Mouse (Mus musculus): Measurements from ENCODE around the gene Mbnl1.
"Not testable (repeated sequence)": the region's sequence is repeated elsewhere in the genome, so short reads cannot be mapped to it uniquely, and the experiment has no call there.

The Mbnl1 gene

DNA sequence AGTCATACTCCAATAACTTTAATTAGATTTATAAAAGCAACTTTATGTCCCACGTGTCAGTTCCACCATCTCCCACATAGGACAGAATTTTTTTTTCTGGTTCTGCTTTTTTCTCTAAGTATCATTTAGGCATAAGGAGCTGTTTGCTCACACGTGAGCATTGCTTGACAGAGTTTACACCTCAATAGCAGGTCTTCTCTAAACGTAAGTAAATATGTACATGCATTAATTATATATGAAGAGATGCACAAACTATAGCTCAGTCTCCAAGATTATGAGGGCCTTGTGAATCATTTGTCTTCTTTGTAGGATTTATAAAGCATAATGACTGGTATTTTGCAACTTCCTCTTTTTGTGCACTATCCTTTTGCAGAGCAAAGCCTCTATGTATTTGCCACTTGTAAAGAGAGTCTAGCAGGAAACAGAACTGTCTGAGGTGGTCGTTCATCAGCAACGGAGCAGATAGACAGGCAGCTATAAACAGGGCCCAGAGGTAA is at the start of gene Mbnl1:
TSS of gene Mbnl1 (plus strand) at position 150 of the 497 bp plus-strand sequence.
- DNase-seq (ENCODE audit: low read depth, low spot score) = peak; percentile 59

DNA sequence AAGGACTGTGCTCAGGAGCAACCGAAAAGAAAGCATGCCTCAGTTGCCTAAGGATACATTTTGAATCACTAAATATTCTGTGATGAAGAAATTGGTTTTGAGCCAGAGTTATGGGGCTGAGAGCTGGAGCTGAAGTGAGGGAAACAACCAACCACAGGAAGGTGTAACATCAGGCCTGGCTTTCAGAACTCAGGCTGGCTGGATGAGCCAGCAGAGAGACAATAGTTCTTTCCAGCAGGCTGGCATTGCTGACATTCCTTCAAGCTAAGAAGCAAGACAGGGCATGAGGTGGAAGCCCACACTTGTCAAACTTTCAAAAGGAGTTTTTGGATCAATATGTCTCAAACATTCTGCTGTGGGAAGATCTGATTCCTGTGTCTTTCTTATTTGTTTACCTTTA is 48.5 kb upstream of the Mbnl1 start:
- DNase-seq (ENCODE audit: low read depth, low spot score) = no peak

DNA sequence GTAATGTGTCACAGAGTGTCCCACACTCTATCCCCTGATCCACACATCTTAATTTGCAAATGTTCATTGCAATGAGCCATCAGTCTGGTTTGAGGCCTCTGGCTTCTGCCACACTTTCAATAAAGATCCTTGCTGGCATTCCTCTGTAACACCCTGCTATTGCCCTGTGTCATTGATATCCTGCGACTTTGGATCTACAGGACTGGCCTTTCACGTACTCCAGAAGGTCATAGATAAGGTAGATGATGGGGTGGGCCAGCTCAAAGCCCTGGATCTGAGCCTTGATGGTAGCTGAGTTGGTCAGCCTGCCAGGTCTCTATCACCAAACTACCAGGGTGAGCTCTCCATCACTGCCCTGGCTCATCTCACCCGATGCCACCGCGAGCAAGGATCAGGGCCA is 43.6 kb upstream of the Mbnl1 start:
- no peak for DNase-seq (ENCODE audit: low read depth, low spot score)

DNA sequence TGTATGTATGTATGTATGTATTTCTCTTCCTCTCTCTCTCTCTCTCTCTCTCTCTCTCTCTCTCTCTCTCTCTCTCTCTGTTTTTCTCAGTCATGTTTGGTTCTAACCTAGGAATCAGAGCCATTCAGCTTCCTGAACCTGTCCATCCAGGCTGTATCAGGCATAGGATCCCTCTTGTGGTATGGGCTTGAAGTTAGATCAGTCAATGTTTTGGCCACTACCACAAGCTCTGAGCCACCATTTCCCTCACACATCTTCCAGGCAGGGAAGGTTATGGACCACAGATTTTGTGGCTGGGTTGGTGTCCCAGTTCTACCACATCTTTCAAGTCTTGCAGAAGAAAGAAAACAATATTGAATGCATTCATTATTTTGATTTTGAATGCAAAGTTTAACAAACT is 35.4 kb upstream of the Mbnl1 start:
- no peak for DNase-seq (ENCODE audit: low read depth, low spot score)

DNA sequence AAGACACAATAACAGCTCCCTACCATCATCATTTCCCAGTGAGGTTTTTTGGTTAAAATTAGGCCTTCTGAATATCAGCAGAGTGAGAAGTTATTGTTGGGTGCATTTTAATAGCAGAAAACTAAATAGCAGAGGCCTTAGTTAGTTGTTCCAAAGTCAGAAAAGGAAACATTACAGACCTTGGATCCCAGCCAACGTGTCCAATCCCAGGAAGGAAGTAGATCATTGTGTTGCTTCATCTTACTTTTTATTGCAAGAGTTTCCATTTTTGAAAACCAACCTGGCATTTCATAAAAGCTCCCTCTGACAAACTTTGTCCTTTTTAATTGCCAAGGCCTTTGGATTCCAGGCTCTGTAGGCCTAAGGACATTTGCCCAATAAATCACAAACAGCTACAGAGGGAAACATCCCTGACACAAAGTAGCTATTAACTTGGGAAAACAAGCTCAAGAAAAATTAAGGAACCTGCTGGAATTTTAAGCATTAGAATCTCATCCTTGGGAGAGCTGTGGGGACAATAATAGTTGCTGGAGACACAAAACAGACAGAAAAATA is 34.9 kb upstream of the Mbnl1 start:
- DNase-seq (ENCODE audit: low read depth, low spot score) = no peak

DNA sequence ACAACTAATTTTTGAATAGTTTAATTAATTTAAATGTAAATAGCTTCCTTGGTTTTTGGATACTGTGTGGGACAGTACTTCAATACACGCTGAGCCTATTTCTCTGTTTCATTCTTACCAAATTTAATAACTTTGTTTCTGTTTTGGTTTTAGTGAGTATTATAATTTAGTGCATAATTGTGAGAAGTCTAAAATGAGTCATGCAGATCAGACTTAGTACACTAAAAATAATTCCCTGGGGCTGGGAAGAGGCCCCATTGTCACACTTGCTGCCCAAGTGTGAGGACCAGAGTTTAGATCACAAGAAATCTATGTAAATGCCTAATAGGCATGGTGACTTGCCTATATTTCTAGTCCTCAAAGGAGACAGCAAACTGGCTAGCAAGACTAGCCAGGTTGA is 33.9 kb upstream of the Mbnl1 start:
- peak; percentile 8 for DNase-seq (ENCODE audit: low read depth, low spot score)

DNA sequence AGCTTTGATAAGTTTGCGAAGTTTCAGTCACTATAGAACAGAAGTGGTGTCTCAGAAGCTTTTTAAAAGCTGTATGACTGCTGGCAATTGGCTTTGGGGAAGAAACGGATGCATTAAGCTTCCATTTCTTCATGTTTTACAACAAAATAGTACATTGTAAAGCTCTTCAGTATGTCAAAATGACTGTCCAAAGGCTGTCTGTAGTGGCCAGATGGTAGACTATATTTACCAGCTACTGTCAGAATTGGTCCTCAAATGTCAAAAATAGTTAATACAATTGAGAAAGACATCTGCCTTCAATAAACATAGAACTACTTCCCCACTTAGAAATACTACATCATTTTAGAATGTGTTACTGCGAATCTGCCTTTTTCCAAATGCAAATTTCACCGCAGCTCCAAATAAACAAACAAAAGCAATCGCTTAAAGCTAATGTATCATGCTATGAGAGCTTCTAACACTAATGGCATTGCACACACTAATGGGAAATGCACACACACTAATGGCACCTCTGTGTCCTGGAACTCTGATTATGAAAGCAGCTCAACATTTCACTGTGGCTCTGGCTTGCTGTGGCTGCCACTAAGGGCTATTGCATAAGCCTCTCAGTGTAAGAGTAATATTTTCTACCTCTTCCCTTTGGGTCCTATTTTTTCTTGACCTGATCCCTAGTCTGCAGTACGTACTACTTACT is 10.7 kb upstream of the Mbnl1 start:
- no peak for DNase-seq (ENCODE audit: low read depth, low spot score)

DNA sequence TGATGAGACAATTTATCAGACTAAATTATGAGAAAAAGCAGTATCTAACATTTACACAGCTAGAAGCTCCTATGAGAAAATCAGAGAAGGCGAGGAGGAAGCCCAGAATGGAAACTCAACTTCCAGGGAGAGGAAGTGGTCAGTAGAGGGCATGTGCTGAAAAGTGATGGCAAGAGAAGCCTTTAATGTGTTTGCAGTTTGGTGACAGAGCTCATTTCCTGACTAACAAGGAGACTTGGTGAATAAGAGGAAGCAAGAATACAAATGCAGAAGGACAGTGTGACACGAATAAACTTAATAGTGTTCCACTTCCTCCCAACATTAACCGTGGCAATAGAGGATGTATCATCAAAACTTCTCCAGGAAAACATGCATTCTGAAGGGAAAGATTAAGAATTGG is 4.0 kb upstream of the Mbnl1 start:
- DNase-seq (ENCODE audit: low read depth, low spot score) = not testable (repeated sequence)

DNA sequence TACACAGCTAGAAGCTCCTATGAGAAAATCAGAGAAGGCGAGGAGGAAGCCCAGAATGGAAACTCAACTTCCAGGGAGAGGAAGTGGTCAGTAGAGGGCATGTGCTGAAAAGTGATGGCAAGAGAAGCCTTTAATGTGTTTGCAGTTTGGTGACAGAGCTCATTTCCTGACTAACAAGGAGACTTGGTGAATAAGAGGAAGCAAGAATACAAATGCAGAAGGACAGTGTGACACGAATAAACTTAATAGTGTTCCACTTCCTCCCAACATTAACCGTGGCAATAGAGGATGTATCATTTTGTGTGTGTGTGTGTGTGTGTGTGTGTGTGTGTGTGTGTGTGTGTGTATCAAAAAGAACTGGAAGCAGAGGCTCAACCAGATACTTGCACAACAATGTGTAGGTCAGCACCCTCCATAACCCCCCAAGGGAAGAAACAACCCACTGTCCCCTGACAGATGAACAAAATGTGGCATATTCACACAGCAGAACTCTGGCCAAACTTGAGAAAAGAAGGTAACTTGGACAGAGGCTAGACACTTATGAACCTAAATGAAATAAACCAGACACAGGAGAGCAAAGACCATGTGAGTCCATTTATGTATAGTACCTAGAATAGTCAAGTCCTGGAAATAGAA is 3.3 kb upstream of the Mbnl1 start:
- DNase-seq (ENCODE audit: low read depth, low spot score) = not testable (repeated sequence)

DNA sequence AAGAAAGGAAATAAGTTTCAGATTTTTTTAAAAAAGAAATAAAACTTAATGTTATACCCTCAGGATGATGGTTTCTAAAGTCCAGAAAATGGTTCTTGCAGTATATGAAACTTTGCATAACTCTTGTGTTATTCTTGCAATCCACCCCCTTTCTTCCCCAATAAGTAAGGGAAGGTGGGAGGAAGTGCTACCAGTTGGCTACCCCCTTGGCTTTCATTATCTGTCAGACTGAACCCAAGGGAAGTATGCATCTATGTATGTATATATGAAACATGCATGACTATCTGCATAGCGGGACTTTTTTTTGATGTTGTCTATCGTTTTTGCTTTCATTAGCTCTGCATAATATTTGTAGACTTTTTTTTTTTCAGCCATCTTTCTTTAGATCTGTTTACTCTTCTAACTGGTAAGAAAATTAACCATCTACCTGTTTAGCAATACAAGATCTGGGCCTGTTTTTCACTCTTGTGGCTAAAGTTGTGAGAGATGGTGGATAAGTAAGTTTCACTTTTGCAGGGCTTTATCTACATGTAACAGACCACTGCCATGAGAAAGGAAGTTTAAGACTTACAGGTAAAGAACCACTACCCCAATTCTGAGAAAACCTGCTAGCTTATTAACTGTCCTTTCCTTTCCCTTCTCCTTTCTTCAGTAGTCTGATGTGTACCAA is 484 bp upstream of the Mbnl1 start:
- peak; percentile 68 for DNase-seq (ENCODE audit: low read depth, low spot score)

DNA sequence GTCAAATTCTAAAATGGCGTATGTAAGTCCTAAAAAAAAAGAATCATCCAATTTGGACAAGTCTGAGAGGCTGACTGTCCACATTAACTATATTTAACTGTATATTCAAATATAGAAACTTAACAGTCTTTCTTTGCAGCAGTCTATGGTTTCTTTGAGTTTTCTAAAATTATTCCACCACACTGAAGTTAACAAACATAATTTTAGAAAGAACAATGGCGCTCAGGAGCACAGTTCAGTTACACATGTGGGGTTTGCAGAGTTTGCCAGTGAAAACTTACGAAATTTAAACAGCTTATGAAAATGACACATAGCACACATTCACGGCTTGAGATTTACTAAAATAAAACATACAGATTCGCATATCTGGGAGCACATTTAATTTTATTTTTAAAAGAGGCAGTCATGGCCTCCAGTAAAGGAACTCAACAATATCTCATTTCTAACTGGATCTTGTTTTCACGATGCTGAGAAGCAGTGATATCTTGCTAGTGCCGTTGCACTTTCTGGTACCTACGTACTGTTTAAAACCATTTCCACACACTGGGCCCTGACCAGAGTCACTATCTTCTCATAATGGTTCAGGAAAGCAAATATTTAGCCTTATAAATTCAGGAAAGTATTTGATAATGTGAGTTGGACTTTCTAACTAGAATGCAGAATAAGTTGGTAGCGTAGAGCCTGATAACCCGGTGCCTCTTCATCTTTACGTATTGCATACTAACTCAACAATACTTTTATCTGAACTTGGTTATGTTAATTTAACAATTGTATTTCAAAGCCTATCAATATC is 1.4 kb downstream of the Mbnl1 start:
- DNase-seq (ENCODE audit: low read depth, low spot score) = peak; percentile 57

DNA sequence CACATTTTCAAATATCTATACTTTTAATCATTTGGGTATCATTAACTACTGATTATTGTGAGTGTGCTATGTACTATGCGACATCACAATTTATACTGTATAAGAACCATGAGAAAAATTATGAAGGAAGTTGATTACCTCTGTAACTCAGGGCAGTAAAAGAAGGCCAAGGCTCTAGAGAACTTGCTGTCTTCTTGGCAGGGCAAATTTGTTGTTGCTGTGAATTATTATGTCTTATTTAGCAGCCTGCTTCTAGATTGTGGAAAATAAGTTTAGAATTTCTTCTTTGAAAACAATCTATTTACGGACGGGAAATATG is 2.0 kb downstream of the Mbnl1 start:
- DNase-seq (ENCODE audit: low read depth, low spot score) = no peak

DNA sequence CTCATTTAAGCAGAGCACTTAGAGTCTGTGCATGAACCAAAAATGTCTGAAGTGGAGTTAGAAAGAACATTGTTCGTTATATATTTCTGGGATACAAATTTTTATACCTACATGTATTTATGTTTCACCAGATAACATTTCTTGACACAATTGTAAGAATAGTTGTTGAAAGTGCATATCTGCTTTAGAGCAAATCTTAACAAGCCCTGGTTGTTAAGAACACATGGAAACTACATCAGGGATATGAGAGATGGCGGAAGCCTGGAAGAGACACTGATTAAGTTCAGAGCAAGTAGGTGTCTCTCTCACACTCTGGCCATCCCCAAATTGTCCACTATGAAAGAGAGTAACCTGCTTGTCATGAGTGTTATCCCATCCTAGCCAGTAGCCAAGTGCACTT is 2.4 kb downstream of the Mbnl1 start:
- peak; percentile 51 for DNase-seq (ENCODE audit: low read depth, low spot score)

DNA sequence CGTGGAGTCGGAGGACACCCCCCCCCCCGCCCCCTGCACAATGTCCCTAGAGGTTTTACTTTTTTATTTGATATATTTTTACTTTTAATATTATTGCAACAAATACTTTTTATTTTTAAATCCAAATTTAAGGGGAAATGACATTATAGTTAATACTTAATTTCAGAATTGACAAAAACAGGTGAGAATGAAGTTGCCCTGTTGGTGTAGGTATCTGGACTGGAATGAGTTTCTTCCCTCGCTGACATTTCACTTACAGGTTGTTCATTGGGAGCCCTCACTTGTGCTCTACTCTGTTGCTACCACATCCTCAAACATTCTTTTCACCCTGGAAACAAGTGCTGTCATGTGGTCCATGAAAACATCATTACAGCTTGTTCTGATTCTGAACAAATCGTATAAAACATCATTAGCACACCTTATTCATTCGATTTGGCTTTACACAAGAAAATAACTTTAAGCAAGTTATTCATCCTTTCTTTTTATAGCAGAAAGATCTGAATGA is 4.2 kb downstream of the Mbnl1 start:
- peak; percentile 68 for DNase-seq (ENCODE audit: low read depth, low spot score)

DNA sequence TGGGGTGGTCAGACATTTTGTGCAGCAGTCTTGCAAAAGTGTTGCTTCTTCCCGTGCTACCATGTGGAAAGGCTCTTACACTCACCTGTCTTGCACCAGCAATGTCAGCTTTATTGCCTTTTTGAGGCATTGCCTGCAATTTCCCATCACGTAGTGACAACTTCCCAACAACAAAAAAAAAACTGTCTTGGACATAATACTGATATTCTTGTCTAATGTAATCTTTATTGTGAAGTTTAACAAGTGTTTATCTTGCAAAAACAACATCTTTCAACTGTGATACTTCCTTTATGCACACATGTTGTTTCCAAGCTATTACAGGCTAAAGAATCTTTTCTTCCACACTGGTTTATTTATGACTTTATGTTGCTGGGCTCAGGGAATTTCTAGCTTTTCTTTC is 5.8 kb downstream of the Mbnl1 start:
- DNase-seq (ENCODE audit: low read depth, low spot score) = no peak

DNA sequence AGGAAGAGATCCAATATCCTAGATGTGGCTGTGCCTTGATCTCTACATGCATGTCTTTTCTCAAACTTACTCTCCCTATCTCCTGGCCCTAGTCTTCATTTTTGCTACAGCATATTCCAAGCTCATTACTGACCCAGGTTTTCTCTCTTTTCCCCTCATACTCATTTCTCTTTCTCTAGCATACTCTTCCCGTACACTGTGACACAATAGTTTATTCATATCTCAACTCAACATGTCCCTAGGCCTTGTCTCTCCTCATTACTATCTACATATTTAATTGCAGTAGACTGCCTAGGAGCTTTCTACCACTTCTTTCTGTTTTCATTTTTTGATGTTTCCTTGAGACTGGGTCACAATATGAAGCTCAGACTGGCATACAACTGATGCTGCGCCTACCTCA is 8.1 kb downstream of the Mbnl1 start:
- DNase-seq (ENCODE audit: low read depth, low spot score) = peak; percentile 44

DNA sequence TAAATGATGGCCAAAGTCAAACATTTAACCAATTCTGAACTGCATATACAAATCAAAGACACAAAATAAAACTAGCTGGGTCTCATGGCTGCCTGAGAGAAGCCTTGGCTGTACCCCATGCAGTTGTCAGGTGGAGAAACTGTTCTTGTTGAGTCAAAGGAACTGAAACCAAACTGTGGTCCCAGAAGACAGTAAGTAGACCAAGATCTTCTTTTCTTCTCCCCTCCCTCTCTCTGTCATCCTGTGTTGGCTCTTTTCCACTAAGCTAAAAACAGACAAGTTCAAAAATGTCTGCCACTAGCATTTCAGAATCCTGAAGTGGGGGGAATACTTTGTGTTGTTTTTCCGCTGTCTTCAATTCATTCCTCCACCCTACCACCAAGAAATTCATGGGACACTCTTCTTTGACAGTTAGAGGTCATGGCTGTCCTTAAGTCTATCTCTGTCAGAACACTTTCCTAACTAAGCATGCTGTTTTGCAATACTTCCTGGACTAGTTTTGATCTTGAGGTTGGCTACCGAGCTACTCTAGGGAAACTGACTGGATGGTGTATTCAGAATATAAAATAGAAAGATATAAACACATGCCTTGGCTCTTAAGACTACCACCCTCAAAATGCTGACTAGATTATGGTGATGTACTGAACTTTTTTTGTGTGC is 9.2 kb downstream of the Mbnl1 start:
- peak; percentile 74 for DNase-seq (ENCODE audit: low read depth, low spot score)

DNA sequence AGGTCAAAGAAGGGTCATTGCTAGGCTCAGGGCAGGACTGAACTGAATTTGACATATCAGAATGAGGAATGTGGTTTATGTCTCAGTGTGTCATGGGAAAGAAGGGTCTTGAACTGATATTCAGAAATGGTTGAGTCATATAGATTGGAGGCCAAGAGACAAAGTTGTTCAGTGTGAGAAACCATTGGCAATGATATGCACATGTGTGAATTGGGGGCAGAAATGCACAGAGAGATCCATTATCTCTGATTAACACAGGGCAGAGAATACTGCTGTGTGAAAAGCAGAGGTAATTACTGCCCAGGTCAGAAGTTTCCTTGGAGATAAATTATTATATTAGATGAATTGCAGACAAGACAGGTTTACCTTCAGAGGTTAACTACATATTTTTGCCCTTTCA is 10.7 kb downstream of the Mbnl1 start:
- no peak for DNase-seq (ENCODE audit: low read depth, low spot score)

DNA sequence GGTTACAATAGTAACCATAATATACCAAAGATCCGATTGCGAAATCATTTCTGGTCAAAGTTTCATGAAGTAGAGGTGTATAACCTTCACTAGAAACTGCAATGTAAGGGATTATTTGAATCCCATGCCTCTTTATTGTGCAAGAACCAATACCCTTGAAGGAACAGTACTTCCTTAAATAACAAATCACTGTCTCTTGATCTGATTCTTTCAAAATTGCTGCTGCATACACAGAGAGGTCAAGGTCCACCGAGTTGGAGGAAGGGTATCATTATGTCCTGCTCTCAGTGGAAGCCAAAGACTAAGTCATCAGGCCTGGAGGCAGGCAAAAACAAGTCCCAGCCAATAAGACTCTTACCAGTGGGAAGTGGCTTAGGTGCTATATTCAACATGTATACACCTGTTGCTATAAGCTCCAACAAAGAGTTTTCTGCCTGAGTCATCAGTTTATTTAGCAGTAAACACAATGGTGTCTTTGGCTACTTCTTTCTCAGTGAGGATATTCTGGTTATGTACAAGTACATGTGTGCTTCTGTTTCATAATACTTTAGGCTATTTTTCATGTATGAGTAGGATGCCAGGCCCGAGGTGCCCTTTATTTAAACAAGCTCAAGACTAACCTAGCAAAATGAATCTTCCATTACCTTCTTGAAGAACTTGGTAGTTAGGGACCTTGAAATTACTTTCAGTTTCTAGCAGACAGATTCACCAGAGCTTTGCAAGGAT is 13.5 kb downstream of the Mbnl1 start:
- peak; percentile 68 for DNase-seq (ENCODE audit: low read depth, low spot score)

DNA sequence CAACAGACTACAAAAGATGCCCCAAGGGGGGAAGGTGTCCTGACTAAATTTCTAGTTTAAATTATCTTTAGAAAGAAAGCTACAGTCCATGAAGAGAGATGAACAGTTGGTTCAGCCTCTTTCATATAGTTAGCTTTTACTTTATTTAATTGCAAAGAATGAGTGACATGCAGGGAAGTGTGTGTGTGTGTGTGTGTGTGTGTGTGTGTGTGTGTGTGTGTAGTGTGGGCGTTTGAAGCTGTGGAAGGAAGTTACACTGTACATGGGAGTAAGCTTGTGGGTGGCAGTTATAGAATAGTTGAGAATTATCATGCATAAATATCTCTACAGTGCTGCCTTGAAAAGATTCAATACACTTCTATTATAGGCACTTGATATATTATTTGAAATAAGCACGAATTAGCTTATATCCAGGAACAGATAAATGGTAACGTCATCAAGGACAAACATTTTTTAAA is 14.1 kb downstream of the Mbnl1 start:
- peak; percentile 61 for DNase-seq (ENCODE audit: low read depth, low spot score)

All from CD4-positive, CD25-positive, alpha-beta regulatory T cell, adult 2 months (primary cell).